Mouse (Mus musculus) liver, adult 2 months (tissue): ENCODE data around the gene Efcab5. TPM values are rescaled to one million over a fixed set of nuclear protein-coding genes. Genes with fewer than 3 reads are reported as not detected.

Experiments
- DNase-seq: peaks from one replicate; pipeline ENCODE4 v3.0.0-alpha.2; 2011; ENCODE audit warnings: low read depth, low spot score; ENCODE audit errors: extremely low read depth
- H3K27ac ChIP-seq: fragments of 200-500 bp; replicated peaks from 2 replicates; pipeline ENCODE4 v1.5.1; 2012; ENCODE audit warnings: low read depth, mild to moderate bottlenecking, control low read depth, inconsistent platforms, low read length; ENCODE audit not compliant: insufficient read depth
- H3K27me3 ChIP-seq: fragments of 200-500 bp; 2 replicates; pipeline ENCODE4 v1.6.1; 2012; ENCODE audit warnings: mild to moderate bottlenecking, moderate library complexity, low read length, inconsistent platforms; ENCODE audit not compliant: control insufficient read depth, insufficient read depth
- H3K36me3 ChIP-seq: fragments of 200-500 bp; 2 replicates; pipeline ENCODE4 v1.6.1; 2012; ENCODE audit warnings: low read length, inconsistent platforms; ENCODE audit not compliant: control insufficient read depth, insufficient read depth
- H3K4me1 ChIP-seq: fragments of 200-500 bp; 2 replicates; pipeline ENCODE4 v1.6.1; 2011; ENCODE audit warnings: low read length; ENCODE audit not compliant: control insufficient read depth, insufficient read depth
- H3K4me3 ChIP-seq: fragments of 200-500 bp; 2 replicates; pipeline ENCODE4 v1.5.1; 2011; ENCODE audit warnings: low read depth, mild to moderate bottlenecking, control low read depth, low read length, moderate library complexity; ENCODE audit not compliant: insufficient read depth
- H3K79me2 ChIP-seq: fragments of 200-500 bp; 2 replicates; pipeline ENCODE4 v1.6.1; 2012; ENCODE audit warnings: inconsistent platforms, mild to moderate bottlenecking, low read length, moderate library complexity; ENCODE audit not compliant: control insufficient read depth, insufficient read depth
- H3K9ac ChIP-seq: fragments of 200-500 bp; 2 replicates; pipeline ENCODE4 v1.6.1; 2012; ENCODE audit warnings: low read depth, mild to moderate bottlenecking, control low read depth, inconsistent platforms, low read length
- CTCF ChIP-seq: fragments of 200-500 bp; IDR thresholded peaks from 2 replicates; pipeline ENCODE4 v1.5.1; 2011; ENCODE audit warnings: low read depth, low read length, control low read depth
- POLR2A ChIP-seq: fragments of 200-500 bp; IDR thresholded peaks from 2 replicates; pipeline ENCODE4 v1.6.1; 2011; ENCODE audit warnings: low read length, control low read depth; ENCODE audit not compliant: insufficient read depth; ENCODE audit errors: extremely low read depth
- WGBS: fragments of 180-500 bp; shearing (Covaris S2); methylation state at CpG from one replicate; pipeline ENCODE4 v1.1.7; 2018; 5-methylcytosine and 5-hydroxymethylcytosine counted together
- polyA plus RNA-seq: library from polyadenylated mRNA; depleted of rRNA; stranded (reverse); fragments of >200 nt; gene quantifications from 2 replicates; pipeline ENCODE4 v1.2.3, GENCODE M21; 2012
- total RNA-seq: library from RNA; depleted of rRNA; stranded (reverse); fragments of >200 nt; gene quantifications from 2 replicates; pipeline ENCODE4 v1.2.3, GENCODE M21; 2014

Gene Efcab5
- total and polyA plus RNA-seq, 2 experiments, result 0.09 TPM; not detected in 1

GRCm38 (mm10) chr11:77196181-77197143 lies 7.7 kb upstream of the Efcab5 start:
- Histone ChIP-seq H3K27ac (no peak overlapping the region), H3K27me3 (no peaks in the 10 kb centered on the region), H3K36me3 (no peaks in the 10 kb centered on the region), H3K9ac (no peak overlapping the region), H3K4me3 (no peak overlapping the region), H3K79me2 (no peaks in the 10 kb centered on the region), H3K4me1 (peaks cover 2% of the 10 kb centered on the region; the same call in 1 of the 2 replicates)
- TF ChIP-seq CTCF, result no peak
- no peak for TF ChIP-seq POLR2A
- DNase-seq, result peak; percentile 30
- 43% methylated on average over 4 of the region's 4 CpGs for WGBS

DNA sequence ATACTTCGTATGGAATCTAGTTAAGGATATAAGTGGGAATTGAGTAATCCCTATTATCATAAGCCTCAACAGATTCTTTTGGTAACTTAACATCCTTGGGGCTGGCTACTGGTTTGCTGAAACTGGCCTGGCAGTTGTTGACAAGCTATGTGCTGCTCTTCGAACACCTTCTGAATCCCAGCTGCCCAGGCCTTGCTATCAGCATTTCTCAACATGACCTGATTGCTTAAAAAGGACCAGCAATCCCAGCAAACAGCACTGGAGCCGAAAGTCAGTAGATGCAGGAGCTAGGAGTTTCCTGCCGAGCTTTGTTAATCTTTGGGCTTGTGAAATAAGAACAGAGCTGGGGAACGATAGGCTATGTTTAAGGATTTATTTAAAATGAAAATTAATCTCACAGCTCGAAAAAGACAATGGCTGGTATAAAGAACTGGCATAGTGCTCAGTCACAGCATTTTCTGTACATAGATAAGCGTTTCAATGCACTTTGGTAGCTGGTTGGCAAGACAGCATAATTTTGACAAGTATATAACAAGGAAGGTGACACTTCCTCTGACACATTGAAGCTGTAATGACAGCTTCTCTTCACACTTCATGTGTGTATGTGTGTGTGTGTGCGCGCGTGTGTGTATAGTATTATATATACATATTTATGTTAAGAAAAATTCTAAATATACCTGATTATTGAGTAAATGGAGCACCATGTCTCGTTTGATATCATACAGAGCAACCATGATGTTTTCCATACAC lies 6.8 kb upstream of the Efcab5 start:
- H3K36me3 ChIP-seq, result no peaks in the 10 kb centered on the region
- peak; percentile 91 for DNase-seq
- no peaks in the 10 kb centered on the region for H3K27me3 ChIP-seq
- no peak overlapping the region for H3K27ac ChIP-seq
- H3K4me1 ChIP-seq, result peaks cover 2% of the 10 kb centered on the region; the same call in 1 of the 2 replicates
- H3K4me3 ChIP-seq, result no peak overlapping the region
- 56% methylated on average over 11 of the region's 11 CpGs for WGBS
- no peak for TF ChIP-seq CTCF
- no peak for TF ChIP-seq POLR2A
- no peaks in the 10 kb centered on the region for H3K79me2 ChIP-seq
- no peak overlapping the region for H3K9ac ChIP-seq

DNA sequence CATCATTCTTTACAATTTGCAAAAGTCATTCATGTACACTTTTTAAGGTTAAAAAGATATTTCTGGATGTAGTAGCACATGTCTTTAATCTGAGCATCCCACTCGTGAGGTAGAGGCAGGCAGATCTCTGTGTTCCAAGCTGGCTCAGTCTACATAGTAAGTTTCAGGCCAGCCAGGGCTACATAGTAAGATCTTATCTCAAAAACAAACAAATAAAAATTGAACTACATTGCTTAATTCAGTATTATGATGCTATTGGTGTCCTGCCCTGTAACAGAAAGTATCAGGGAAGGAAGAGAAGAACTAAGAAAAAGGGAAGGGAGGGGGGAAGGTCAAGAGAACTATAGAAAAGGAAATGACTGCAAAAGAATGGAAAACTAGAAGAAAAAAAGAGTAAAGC lies 6.0 kb upstream of the Efcab5 start:
- peak; percentile 80 for DNase-seq
- no peak overlapping the region for H3K27ac ChIP-seq
- TF ChIP-seq POLR2A, result no peak
- no peaks in the 10 kb centered on the region for H3K36me3 ChIP-seq
- H3K4me1 ChIP-seq, result peaks cover 2% of the 10 kb centered on the region; the same call in 1 of the 2 replicates
- no peak overlapping the region for H3K4me3 ChIP-seq
- WGBS, result 24% methylated on average over 1 of the region's 1 CpGs
- H3K27me3 ChIP-seq, result no peaks in the 10 kb centered on the region
- H3K79me2 ChIP-seq, result no peaks in the 10 kb centered on the region
- no peak overlapping the region for H3K9ac ChIP-seq

- H3K4me3 ChIP-seq, result no peak overlapping the region
- no peaks in the 10 kb centered on the region for H3K36me3 ChIP-seq
- no peaks in the 10 kb centered on the region for H3K4me1 ChIP-seq
- no peak overlapping the region for H3K9ac ChIP-seq
- TF ChIP-seq CTCF (no peak), POLR2A (no peak)
- no peaks in the 10 kb centered on the region for H3K27me3 ChIP-seq
- H3K79me2 ChIP-seq, result no peaks in the 10 kb centered on the region
- no peak for DNase-seq
- H3K27ac ChIP-seq, result no peak overlapping the region
- 84% methylated on average over 6 of the region's 6 CpGs for whole genome bisulfite sequencing
Measured at GRCm38 (mm10) chr11:77193941-77194553, 5.3 kb upstream of the Efcab5 start.

DNA sequence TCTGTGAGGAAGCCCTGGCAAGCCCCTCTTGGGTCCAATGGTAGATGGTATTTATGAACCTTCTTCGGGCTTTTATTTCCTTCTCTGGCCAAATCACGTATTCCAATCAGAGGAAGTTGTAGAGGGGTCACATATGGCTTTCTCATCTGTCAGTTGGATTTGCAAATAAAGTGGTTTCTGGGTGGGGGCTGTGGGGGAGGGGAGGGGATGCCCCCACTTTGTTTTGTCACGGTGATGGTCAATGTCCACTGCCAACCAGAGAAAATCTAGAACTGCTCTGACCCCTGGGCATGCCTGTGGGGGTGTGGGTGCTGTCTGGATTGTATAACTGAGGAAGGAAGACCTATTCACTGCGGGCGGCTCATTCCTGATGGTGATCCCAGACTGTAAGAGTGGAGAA lies 4.6 kb upstream of the Efcab5 start:
- Histone ChIP-seq H3K27me3 (no peaks in the 10 kb centered on the region), H3K4me1 (no peaks in the 10 kb centered on the region), H3K27ac (no peak overlapping the region), H3K9ac (no peak overlapping the region), H3K36me3 (no peaks in the 10 kb centered on the region), H3K79me2 (no peaks in the 10 kb centered on the region), H3K4me3 (no peak overlapping the region)
- TF ChIP-seq CTCF, result no peak
- TF ChIP-seq POLR2A, result no peak
- DNase-seq, result no peak
- 79% methylated on average over 5 of the region's 5 CpGs for WGBS
